Mouse (Mus musculus) adrenal gland, adult 18-20 months (tissue): ENCODE measurements at regions not wholly inside any gene's neighbourhood (a gene's known extent, or its start where the extent isn't known, plus 50 kb on each side); places are given as distances from the start of the nearest gene placed in this dataset.

ENCODE experiments used
- DNase-seq, 2 experiments: peaks; one replicate each; pipeline ENCODE4 v3.0.0; 2021 to 2022; ENCODE audit warnings: low spot score in 2 of 2

DNA sequence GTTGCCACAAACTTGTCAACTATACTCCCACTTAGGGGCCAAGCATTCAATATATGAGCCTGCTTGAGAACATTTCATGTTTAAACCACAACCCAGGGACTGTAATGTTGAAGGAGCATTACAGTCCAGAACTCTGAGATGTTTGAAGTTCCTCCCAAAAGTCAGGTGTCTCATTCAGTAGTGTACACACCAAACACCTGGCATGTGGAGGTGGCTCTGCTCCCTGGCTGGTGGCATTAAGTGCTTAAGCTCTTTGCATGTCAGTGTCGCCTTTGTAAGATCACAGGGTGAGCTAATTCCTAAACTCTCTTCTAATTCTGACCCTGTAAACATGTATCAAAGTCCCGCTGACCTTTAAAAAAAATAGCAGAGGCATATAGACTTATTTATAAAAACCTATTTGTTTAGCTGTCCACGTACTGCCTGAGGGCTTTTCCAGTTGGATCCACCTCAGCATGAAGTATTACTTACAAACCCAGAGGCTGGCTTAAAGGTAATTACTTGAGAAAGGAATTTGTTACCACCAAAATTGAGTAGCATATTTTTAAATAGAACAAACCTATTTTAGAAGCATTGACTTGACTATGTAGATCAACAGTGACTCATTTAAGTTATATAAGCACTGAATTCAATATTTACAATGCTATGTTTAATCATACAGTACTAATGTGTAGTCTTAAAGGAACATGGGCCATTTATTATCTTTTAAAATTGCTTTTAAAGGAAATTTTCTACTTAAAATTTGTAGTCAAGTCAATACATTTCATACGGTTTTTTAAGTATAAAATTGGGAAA is 276.3 kb upstream of the Fermt1 start:
- DNase-seq = no peak

DNA sequence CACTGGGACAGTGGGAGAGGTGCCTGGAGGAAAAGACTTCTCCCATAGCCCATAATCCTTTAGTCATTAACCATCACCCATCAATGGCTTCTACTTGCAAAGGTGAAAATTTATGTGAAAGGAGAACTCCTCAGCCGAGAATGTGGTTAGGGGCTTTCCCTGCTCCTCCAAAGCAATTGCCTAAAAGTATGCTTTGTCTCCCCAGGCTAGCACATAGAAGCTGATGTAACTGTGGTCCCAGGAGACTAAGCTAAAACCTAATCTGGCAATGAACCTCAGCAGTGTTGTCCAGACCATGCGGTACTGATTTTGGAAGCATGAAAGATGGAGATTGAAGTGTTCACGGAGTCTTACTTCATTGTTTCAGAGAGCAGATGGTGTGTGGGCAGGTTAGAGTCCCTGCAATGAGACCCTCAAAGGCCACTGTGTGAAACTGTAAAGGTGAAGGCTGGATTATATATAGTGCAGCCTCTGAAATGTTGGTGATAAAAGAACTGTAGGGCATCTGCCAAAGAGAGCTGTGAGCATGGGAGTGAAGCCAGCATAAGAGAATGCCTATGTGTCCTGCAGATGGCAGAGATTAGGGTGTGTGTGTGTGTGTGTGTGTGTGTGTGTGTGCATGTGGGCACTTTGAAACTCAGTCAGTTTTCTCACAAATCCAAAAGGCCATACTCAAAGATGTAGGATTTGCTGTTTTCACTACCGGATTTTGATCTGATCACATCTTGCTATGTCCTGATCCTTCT is 289.6 kb upstream of the Fermt1 start:
- no peak for DNase-seq

DNA sequence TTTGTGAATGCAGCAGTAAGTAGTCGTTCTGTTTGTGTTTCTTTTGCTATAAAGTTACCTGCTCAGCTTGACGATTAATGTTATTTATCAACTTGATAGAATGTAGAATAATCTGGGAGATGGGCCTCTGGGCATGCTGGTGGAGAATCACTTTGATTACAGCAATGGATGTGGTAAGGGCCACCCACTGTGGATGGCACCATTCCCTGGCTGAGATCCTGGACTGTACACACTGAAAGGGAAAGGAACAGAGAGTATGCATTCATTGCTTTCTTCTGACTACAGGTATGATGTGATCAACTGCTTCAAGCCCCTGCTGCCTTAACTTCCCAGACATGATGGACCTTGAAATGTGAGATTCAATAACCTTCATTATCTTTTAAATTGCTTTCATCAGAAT is 299.8 kb upstream of the Bmp2 start:
- no peak for DNase-seq

DNA sequence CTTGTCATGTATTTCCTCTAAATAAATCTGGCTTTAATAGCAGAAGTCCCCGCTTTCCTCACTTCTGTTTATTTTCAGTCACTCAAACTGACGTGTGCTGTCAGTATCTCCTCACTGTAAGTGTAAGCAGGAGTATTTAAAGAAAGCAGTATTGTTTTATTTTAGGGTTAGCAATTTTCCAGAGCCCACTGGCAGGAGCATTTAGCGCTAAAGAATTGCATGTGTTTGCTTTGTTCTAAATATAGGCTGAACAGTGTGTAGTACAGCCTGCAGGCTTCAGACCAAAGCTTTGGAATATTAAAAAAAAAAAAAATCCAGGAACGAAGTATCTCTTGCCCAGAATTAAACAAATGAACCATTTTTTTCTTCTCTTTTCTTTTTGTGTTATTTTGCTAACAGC is 277.5 kb upstream of the Bmp2 start:
- DNase-seq = no peak

DNA sequence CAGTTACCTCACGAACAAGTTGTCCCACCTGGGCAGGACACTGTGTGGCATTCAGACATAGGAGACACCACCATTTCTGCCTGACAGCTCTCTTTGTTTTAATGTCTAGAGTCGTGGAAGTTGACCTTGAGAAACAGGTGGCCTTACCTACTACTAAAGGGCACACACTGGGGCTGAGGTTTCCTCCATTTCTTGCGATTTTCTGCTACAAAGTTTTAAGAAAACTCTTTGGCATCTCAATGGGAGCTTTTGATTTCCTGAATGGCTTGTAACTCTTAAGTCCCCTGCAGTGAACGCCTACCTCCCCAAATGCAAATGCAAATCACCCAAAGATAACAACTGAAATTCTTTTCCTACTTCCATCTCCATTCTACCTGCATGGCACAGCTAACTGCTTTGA is 273.4 kb upstream of the Bmp2 start:
- no peak for DNase-seq

DNA sequence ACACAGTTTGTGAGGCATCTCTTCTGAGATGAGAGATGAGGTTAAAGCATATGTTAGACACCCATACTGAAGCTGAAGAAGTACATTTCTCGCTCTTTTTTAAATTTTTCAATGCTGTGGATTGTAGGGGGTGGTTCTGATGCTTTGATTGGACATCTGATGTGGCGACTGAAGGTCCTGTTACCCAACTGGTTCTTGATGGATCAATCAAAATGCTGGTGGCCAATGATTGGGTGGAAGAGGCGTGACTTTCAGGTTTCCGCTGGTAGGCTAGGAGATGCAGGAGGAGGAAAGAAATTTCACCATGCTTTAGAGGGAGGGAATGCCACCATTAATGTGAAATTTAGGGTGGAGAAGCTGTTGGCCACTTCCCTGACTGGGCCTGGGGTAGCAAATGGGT is 272.7 kb upstream of the Bmp2 start:
- no peak for DNase-seq

- no peak for DNase-seq
Measured at GRCm38 (mm10) chr2:133282692-133283091, 269.3 kb upstream of the Bmp2 start.

DNA sequence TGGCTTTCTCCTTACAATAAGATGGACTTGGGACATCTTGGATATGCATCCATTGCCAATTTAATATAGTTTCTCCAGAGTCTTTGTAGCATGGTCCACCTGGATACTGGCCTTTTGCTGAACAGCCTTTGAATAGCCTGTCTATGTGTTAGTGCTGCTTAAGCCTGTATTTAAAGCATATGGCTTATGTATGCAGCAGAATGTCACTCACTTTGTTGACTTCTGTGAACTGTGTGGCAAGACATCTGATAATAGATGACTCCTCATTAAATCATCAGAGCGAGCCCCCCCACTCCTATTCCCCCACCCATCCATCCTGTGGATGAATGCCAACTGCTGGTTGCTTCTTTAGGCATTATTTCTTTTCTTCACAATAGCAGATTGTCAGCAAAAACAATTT is 268.2 kb upstream of the Bmp2 start:
- no peak for DNase-seq

GRCm38 (mm10) chr2:133294136-133294535 is 257.8 kb upstream of the Bmp2 start:
- no peak for DNase-seq

DNA sequence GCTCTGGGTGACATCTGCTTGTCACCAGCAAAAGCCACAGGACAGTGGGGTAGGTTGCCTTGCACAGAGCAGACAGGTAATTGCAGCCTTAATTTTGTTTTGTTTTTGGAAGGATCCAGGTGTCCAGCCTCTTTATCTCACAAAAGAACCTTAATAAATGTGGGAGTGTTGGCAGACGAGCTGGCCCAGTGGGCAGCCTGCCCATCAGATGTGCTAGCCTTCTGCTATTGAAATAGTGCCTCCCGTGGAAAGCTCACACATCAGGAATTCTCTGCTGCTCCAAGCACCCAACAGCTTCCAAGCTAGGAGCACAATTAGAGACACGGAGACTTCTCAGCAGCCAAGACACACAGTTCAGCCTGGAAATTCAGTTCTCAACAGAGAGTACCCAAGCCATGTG is 246.0 kb upstream of the Bmp2 start:
- no peak for DNase-seq

DNA sequence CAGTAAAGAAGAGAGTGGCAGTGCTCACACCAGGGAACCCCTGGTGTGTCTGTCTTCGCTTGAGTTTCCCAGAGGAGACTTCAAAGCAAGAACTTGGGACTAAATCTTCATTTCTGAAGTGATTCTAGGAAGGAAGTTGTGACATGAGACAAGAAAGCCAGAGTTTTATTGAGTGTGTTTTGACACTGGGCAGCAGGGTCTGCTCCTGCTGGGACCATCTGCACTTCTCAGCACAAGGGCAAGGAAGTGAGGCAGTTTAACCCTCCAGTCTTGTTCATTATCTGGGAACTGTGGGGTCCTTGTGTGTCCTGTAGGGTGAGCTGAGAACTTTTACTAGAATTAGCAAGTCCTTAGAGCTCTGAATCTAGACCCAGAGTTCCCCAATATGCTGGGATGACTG is 241.0 kb upstream of the Bmp2 start:
- DNase-seq = no peak

DNA sequence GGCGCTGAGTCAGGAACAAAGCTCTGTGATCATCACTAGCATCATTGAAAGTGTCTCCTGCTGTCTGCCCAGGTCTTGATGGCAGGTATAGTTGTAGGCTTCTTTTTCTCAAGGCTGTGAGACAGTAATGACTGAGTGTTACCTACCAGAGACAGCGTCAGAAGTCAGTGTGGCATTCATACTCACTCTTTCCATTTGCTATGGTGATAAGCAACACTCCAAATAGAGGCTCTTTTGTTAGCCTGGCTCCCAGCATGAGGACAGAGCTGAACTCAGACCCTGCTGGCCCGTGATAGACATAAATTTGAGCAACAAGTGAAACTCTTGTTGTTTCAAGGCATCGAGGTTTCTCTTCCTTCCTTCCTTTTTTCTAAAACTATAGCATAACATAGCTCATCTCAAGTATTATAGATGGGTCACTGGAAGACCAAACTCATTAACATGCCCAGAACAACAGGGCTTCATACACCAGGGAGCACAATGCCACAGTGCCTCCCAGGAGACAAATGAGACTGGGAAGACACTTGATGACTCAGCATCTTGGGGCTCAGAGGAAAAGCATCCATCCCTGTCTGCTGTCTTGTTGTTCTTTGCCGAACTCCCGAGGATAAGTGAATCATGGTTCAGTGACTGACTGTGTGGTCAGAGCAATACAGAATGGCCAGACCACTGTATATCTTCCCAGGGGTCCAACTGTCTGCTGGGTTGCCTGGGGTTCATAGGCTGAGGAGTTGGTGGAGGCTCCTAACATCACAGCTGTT is 225.5 kb upstream of the Bmp2 start:
- no peak for DNase-seq

DNA sequence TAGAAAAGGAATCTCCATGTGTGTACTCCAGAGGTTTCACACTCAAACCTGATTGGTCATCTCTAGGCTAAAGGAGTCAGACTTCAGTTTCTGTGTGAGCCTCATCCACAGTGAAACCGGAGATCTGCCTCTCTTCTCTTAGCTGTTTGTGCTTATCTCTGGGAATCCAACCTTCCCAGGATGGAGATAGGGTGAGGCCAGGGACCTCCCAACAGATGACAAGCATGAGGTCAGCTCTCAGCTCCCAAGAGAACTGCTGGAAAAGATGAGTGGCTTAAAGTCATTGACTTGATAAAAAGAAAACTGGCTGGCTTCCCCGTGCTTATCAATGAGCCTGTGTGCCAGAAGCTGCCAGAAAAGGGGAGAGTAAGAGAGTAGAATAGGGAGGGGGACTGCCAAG is 224.3 kb upstream of the Bmp2 start:
- no peak for DNase-seq

GRCm38 (mm10) chr2:133336177-133336901 is 215.6 kb upstream of the Bmp2 start:
- DNase-seq = no peak

GRCm38 (mm10) chr2:133338150-133338549 is 213.8 kb upstream of the Bmp2 start:
- no peak for DNase-seq

- DNase-seq = no peak
Measured at GRCm38 (mm10) chr2:133341352-133341751, 210.6 kb upstream of the Bmp2 start.

DNA sequence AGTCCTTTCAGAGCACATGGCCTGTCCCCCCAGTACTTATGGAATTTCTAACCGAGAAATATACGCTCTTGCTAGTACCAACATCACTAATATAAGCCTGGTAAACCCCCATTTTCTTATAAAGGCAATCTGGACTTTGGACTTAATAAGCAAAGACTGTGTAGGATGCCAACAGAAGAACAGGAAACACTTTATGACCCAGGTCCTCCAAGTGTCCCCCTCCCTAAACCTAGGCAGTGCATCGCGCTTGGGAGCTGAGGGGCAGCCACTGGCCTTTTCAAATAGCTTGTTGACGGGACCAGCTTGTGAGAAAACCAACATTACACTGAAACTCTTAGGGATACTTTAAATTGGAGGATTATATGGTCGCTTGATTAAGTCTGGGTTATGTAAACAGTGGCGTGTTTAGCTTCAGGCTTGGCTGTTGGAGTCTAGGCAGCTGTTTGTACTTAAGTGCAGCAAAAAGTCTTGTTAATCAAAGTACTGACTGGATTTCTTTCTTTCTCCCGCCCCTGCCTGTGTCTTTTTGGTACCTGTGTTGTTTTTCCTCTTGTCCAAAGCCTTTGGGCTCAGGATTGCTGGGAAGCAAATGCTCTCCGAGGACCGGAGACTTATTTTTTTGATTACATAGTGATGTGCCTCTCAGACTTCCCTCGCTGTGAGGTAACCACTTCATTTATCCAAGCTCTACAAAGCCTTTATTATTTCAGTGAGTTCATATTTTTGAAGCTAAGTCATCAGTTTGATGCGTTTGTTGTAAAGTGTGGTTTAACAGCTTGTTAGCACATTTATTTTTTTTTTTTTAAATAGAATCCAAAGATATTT is 205.8 kb upstream of the Bmp2 start:
- DNase-seq = no peak

GRCm38 (mm10) chr2:133346789-133347424 is 205.1 kb upstream of the Bmp2 start:
- DNase-seq = no peak

DNA sequence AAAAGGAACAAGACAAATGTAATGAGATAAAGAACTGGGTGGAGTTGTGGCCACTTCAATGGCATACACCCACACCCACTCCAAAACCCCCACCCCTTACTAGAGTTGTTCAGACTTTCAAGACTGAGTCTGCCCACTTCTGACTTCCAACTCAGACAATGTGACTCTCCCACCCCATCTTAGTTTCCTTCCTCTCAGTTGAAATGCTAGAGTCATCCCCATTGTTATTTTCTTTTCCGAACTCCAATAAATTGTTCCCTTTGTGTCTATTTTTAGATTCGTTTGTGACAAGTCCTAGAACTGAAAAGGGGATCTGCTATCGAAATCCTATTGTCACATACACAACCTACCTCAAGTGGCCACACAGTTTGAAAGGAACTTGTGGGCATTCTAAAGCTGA is 200.7 kb upstream of the Bmp2 start:
- DNase-seq = no peak

DNA sequence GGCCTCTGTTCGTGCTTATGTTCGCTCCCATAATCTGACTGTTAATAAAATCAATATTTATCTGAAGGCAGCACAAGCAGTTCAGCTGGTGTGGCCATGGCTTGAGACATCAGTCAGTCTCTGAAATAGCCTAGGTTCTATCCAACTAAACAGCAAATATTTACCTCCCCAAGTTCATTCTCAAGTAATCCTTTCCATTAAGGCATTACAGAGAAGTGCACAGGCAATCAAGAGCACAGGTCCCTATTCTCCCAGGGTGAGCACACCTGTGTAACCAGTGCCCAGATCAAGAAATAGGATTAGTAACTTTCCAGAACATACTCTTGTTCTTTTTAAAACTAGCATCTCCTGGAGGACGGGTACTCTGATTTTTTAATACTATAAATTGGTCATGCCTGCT is 199.2 kb upstream of the Bmp2 start:
- no peak for DNase-seq
